Mouse (Mus musculus): ENCODE measurements around the gene Myrip. TPM values are rescaled to one million over a fixed set of nuclear protein-coding genes. Genes with fewer than 3 reads are reported as not detected.
A peak's percentile ranks its signal among the peaks of the same experiment; 100 is the strongest.

Myrip gene
- polyA plus RNA-seq, 1 experiment from 2014 or later: 10.0 TPM

DNA sequence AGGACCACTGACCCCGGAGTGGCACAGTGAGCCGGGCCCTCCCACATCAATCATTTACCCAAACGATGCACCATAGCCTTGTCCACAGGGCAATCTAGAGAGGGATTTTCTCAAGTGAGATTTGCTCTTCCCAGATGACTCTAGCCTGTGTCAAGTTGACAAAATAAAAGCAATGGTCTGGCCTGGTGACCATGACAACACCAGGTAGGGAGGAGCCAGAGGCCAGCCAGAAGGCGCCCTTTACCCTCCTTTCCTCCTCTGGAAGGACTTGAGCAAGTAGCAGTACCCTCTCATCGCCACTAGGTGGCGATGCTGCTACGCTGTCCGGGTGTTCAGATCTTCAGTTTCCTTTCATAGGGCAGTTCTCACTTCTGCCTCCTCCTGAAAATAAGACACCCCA lies 132.4 kb downstream of the Myrip start:
- Histone ChIP-seq H3K4me3 (replicated peaks) (no peak overlapping the region), H3K36me3 (no peaks in the 10 kb centered on the region; the same call in 1 of the 2 replicates), H3K4me1 (no peaks in the 10 kb centered on the region), H3K4me2 (no peak overlapping the region), H3K9ac (replicated peaks) (no peak overlapping the region), H3K27ac (replicated peaks) (no peak overlapping the region), H3K27me3 (replicated peaks) (no peaks in the 10 kb centered on the region), H3K9me3 (replicated peaks) (no peaks in the 10 kb centered on the region)
- 0 out of 2 replicates have a peak, but pooled peaks have one; percentile 13 for ATAC-seq (ENCODE audit: low FRiP score)
- 24% methylated on average over 8 of the region's 8 CpGs for whole genome bisulfite sequencing

DNA sequence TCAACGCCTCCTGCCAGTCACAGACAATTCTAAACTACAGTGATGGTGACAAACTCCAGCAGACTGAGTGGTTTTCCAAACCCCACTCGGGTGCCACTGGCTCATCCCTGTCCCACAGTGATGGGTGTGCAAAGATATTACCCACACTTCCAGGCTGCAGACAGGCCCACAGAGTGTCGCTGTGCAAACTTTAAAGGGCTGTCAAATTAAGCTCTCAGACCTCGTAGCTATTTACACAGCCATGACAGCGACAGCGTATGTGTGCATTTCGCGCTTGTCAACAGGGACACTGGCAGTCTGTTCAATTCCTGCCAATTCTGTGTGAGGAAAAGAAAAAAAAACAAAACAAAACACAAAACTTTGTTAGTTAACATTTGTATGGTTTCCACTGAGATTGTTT lies 134.5 kb downstream of the Myrip start:
- Histone ChIP-seq H3K9ac (replicated peaks) (no peak overlapping the region), H3K27me3 (replicated peaks) (no peaks in the 10 kb centered on the region), H3K4me3 (replicated peaks) (no peak overlapping the region), H3K36me3 (no peaks in the 10 kb centered on the region), H3K9me3 (replicated peaks) (no peaks in the 10 kb centered on the region), H3K4me2 (no peak overlapping the region), H3K27ac (replicated peaks) (no peak overlapping the region), H3K4me1 (no peaks in the 10 kb centered on the region)
- no peak for ATAC-seq (ENCODE audit: low FRiP score)
- 53% methylated on average over 8 of the region's 8 CpGs for WGBS

DNA sequence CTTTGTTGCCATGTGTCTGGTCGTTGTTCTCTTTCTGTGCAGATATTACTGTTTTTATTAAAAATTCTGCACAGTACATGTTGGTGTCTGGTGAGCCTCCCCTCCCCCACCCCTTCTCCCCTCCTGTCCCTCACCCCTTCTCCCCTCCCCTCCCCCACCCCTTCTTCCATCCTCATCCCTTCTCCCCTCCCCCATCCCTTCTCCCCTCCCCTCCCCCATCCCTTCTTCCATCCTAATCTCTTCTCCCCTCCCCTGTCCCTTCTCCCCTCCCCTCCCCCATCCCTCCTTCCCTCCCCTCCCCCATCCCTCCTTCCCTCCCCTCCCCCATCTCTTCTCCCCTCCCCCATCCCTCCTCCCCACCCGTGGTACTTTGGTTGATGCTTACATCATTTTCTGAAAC lies 135.5 kb downstream of the Myrip start:
- no peaks in the 10 kb centered on the region for H3K9me3 ChIP-seq (replicated peaks)
- H3K36me3 ChIP-seq: no peaks in the 10 kb centered on the region; the same call in 1 of the 2 replicates
- WGBS: 71% methylated on average over 2 of the region's 2 CpGs
- H3K27ac ChIP-seq (replicated peaks): no peak overlapping the region
- H3K9ac ChIP-seq (replicated peaks): no peak overlapping the region
- no peak for ATAC-seq (ENCODE audit: low FRiP score)
- no peak overlapping the region for H3K4me2 ChIP-seq
- no peak overlapping the region for H3K4me3 ChIP-seq (replicated peaks)
- H3K27me3 ChIP-seq (replicated peaks): no peaks in the 10 kb centered on the region
- no peaks in the 10 kb centered on the region for H3K4me1 ChIP-seq

DNA sequence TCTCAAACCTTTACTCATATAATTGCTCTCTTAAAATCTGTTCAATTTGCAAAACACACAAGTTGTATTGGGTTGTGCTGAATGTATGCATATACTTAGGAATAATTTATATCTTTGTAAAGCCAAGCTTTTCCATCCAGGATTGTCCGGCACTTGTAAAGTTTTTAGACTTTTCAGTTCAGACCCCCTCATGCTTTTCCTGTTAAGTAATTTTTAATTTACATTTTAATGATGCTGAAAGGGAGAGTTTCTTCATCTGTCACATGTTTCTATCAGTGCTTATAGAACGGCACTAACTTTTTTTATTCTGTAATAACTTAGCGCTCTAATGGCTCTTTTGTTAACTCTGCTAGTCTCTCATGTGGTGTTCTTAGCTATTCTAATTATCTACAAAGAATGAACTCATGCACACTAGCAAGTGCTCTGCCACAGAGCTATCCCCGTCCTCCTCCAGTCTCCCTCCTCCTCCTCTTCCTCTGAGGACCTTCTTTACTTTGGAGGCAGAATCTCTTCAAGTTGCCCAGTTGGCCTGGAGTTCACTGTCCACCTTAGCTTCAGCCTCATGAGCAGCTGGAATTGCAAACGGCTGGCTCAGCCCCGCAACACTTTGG lies 136.1 kb downstream of the Myrip start:
- Histone ChIP-seq H3K27me3 (replicated peaks) (no peaks in the 10 kb centered on the region), H3K9me3 (replicated peaks) (no peaks in the 10 kb centered on the region), H3K4me2 (no peak overlapping the region), H3K4me1 (no peaks in the 10 kb centered on the region), H3K36me3 (no peaks in the 10 kb centered on the region; the same call in 1 of the 2 replicates), H3K27ac (replicated peaks) (no peak overlapping the region), H3K4me3 (replicated peaks) (no peak overlapping the region), H3K9ac (replicated peaks) (no peak overlapping the region)
- 51% methylated on average over 6 of the region's 6 CpGs for WGBS
- ATAC-seq (ENCODE audit: low FRiP score): no peak

DNA sequence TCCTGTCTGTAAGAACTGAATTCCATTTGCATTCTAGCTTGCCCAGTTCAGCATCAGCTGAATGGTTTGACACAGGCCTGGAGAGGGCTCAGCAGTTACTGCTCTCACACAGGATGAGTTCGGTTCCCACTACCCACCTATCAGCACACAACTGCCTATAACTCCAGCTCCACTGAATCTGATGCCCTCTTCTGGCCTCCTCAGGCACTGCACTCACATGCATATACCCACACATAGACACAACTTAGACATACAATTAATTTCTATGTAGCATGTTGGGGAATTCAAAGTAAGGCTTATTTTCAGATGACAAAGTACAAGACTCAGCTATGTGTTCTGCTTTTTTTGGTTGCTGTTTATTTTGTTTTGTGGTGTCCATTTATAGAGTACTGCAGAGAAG lies 137.0 kb downstream of the Myrip start:
- Histone ChIP-seq H3K4me2 (no peak overlapping the region), H3K4me3 (replicated peaks) (no peak overlapping the region), H3K9ac (replicated peaks) (no peak overlapping the region), H3K36me3 (no peaks in the 10 kb centered on the region; the same call in 1 of the 2 replicates), H3K9me3 (replicated peaks) (no peaks in the 10 kb centered on the region), H3K27me3 (replicated peaks) (no peaks in the 10 kb centered on the region), H3K27ac (replicated peaks) (no peak overlapping the region), H3K4me1 (no peaks in the 10 kb centered on the region)
- no peak for ATAC-seq (ENCODE audit: low FRiP score)
- WGBS: 97% methylated on average over 1 of the region's 1 CpGs

DNA sequence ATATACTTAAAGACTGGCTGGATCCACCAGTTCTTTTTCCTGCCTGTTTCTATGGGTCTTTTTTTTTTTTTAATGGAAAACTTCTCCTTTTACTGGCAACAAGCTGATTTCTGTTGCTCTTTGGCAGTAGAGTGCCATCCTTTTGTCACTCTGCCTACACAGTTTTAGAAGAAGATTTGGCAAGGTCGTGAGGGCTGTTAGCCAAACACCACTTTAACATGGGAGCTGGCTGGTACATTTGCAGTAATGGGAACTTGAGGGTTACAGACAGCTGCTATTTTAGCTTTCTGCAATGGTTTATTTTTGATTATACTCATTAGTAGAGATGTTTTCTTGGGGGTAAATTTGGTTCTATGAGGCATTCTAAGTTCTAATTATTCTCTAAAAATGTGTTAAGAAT lies 137.5 kb downstream of the Myrip start:
- Histone ChIP-seq H3K27me3 (replicated peaks) (no peaks in the 10 kb centered on the region), H3K36me3 (peaks cover 2% of the 10 kb centered on the region; the same call in 1 of the 2 replicates), H3K4me1 (no peaks in the 10 kb centered on the region), H3K4me3 (replicated peaks) (no peak overlapping the region), H3K9ac (replicated peaks) (no peak overlapping the region), H3K9me3 (replicated peaks) (no peaks in the 10 kb centered on the region), H3K4me2 (no peak overlapping the region), H3K27ac (replicated peaks) (no peak overlapping the region)
- WGBS: 65% methylated on average over 1 of the region's 1 CpGs
- ATAC-seq (ENCODE audit: low FRiP score): no peak

DNA sequence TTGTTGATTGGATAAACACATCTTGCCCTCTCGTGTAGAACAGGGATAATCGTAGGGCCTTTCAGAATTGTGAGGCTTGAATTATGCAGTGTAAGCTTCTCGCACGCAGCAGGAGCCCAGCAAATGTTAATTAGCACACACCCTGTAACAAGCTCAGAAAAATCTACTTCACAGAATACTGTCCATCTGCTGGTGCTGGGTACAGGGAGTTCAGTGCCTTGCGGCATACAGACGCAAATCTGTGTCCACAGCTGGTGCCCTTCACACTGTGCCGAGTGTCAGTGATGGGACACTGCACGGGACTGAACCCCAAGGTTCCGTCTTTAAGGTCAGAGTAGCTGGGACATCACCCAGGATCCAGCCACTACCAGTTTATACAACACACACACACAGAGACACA lies 143.3 kb downstream of the Myrip start:
- Histone ChIP-seq H3K9me3 (replicated peaks) (no peaks in the 10 kb centered on the region), H3K4me3 (replicated peaks) (no peak overlapping the region), H3K27me3 (replicated peaks) (no peaks in the 10 kb centered on the region), H3K4me1 (no peaks in the 10 kb centered on the region), H3K36me3 (peaks cover 3% of the 10 kb centered on the region; the same call in 1 of the 2 replicates), H3K4me2 (no peak overlapping the region), H3K9ac (replicated peaks) (no peak overlapping the region), H3K27ac (replicated peaks) (no peak overlapping the region)
- 61% methylated on average over 9 of the region's 9 CpGs for WGBS
- no peak for ATAC-seq (ENCODE audit: low FRiP score)

DNA sequence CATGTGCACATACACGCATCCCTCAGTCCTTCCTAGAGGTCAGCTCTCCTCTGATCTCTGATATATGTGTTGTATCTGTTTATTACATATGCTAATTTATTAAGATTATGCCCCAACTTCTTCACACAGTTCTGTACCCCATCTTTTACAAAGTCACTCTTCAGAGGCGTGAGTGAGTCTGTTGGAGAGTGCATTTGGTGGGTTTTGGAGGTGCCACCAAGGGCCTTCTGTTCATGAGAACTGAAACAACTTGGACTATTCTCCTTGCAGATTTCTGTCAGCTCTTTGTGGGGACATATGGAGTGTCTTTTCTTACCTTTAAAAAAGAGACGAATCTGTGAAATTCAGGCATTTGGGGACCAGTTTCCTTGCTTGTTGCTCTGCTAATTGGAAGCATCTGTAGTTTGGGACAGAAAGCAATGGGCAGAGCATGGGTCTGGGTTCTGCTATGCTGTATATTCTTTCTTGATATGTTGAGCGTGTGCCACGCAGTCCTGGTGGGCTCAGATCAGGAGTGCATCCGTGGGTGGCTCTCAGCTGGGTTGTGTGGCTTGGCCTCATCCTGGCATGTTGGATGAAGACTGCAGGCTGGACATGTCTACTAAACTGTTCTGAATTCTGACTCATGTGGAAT lies 148.5 kb downstream of the Myrip start:
- 92% methylated on average over 6 of the region's 6 CpGs for WGBS
- no peaks in the 10 kb centered on the region for H3K4me1 ChIP-seq

DNA sequence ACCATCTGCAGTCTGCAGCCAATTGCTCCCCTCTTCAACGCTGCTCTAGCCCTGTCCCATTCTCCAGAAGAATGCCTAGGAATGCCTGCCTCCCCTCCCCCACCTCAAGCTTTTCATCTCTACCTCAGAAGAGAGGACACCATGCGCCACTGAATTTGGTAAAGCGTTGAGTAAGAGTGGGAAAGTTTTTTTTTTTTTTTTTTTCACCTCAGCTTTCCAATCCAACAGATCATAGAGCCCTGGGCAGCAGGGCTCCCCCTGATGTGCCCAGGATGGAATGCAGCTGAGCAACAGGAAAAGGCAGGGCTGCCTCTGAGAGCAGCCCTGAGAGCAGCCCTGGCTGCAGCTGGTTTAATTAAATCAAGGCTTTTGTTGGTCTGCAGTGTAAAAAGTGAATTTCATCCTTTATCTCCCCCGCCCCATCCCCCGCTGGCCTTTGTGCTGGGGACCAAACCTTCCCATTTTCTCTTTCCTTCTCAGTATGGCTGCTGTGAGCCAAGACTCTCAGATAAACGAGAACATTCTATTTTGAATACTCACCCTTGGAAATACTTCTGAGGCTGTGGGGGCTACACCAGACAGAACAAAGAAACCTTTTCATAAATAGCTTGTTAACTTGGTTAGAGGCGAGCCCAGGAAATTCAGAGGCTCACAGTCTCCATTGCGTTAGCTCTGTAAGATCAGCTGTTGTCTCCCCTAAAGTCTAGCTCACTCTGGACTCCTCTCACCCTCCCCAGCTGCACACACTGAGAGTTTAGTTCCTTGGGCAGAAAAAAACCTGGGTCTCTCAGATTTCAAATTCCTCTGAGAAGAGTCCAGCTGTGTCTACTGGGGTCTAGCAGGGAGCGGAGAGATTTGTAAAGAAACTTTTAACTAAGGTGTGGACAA lies 154.7 kb downstream of the Myrip start:
- Histone ChIP-seq H3K27me3 (replicated peaks) (no peaks in the 10 kb centered on the region), H3K36me3 (no peaks in the 10 kb centered on the region), H3K4me2 (no peak overlapping the region), H3K27ac (replicated peaks) (peak overlapping the region; percentile 43; the same call in 1 of the 2 replicates), H3K9ac (replicated peaks) (no peak overlapping the region), H3K4me1 (no peaks in the 10 kb centered on the region), H3K4me3 (replicated peaks) (no peak overlapping the region), H3K9me3 (replicated peaks) (no peaks in the 10 kb centered on the region)
- WGBS: 21% methylated on average over 9 of the region's 9 CpGs
- no peak; the same call in 1 of the 2 replicates for ATAC-seq (ENCODE audit: low FRiP score)

More for the DNA sequence above, 148.5 kb downstream of the Myrip start:
- Histone ChIP-seq H3K4me3 (replicated peaks) (no peak overlapping the region), H3K4me2 (no peak overlapping the region), H3K9ac (replicated peaks) (no peak overlapping the region), H3K27ac (replicated peaks) (no peak overlapping the region), H3K9me3 (replicated peaks) (no peaks in the 10 kb centered on the region), H3K36me3 (no peaks in the 10 kb centered on the region), H3K27me3 (replicated peaks) (no peaks in the 10 kb centered on the region)
- ATAC-seq (ENCODE audit: low FRiP score): no peak

DNA sequence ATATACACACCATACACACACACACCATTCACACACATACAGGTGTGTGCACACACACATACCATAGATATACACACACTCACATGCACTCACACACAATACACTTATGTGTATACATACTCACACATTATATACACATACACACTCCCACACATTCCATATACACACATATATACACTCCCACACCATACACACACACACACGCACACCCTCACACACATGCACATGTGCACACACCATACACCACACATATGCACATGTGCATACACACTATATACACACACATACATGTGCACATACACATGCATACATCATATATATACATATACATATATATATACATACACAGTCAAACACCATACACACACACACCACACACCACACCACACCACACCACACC lies 169.1 kb downstream of the Myrip start:
- no peaks in the 10 kb centered on the region for H3K27me3 ChIP-seq (replicated peaks)
- H3K4me2 ChIP-seq: no peak overlapping the region
- no peaks in the 10 kb centered on the region for H3K9me3 ChIP-seq (replicated peaks)
- H3K4me3 ChIP-seq (replicated peaks): no peak overlapping the region
- H3K27ac ChIP-seq (replicated peaks): no peak overlapping the region
- no peaks in the 10 kb centered on the region for H3K4me1 ChIP-seq
- no peak for ATAC-seq (ENCODE audit: low FRiP score)
- WGBS: 92% methylated on average over 1 of the region's 1 CpGs
- H3K36me3 ChIP-seq: 0 out of 2 replicates have a peak, but pooled peaks cover 2% of the 10 kb centered on the region
- H3K9ac ChIP-seq (replicated peaks): no peak overlapping the region

DNA sequence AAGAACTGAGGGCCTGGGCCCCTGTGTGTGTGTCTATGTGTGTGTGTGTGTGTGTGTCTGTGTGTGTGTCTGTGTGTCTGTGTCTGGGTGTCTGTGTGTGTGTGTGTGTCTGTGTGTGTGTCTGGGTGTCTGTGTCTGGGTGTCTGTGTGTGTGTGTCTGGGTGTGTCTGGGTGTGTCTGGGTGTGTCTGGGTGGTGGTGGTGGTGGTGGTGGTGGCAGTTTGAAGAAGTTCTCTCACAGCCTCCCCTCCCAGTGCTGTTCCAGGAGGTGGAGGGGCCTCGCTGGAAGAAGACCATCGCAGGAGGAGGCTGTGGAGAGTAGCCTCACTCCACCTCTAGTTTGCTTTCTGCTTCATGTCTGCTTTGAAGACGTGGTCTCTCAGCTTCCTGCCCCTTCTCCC lies 180.3 kb downstream of the Myrip start:
- H3K4me3 ChIP-seq (replicated peaks): no peak overlapping the region
- 87% methylated on average over 3 of the region's 3 CpGs for WGBS
- ATAC-seq (ENCODE audit: low FRiP score): no peak
- H3K9me3 ChIP-seq (replicated peaks): no peaks in the 10 kb centered on the region
- H3K9ac ChIP-seq (replicated peaks): no peak overlapping the region
- H3K4me1 ChIP-seq: peaks cover 6% of the 10 kb centered on the region
- H3K27me3 ChIP-seq (replicated peaks): no peaks in the 10 kb centered on the region
- H3K36me3 ChIP-seq: no peaks in the 10 kb centered on the region
- H3K4me2 ChIP-seq: no peak overlapping the region
- H3K27ac ChIP-seq (replicated peaks): no peak overlapping the region

Measured in neural tube, embryonic 15.5 days (tissue).